Comparison of ENCODE assay signal across 13 mouse cellular contexts in the genomic region with DNA sequence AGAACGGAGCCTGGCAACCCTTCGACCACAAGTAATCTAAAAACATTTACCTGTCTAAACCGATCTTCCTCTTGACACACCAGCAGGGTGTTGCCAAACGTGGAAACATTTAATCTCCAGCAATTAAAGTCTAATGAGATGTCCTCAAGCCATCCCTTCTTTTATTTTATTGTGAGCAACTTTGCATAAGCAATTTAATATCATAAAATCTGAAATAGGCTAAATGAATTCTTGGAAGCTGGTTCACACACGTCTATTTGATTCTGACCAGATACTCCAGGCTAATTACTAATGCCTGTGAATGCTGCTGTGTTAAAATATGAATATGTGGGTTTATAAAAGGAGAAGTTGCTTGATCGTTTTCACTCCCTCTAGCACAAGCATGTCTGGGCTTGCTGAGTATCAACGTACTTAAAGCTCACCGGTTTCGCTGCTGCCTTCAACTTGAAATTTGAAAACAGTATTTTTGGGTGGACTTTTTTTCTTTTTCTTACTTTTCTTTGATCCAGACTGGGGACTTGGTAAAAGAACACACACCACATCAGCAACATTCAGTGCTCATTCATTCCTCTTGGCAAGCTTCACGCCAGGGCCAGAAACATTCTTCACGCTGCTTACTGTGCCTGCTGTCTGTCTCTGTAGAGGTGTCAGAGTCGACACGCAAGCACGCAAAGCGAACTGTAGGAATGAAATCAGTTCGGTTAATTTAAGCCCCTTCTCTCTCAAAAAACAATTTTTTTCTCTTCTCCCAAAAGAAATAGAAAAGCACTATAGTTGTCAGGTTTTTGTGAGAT.
DNase-seq lines count a peak whose midpoint lies in the region; TF ChIP-seq lines count a peak whose summit lies in the region.
"Had no signal": no experiment of that assay in that cellular context is flagged by ENCODE, and none has a peak within 500 bp of the region (broad histone marks: within the 10 kb centered on the region; RNA-seq: fewer than 3 reads in every experiment).

No protein-coding gene starts in this region.

- TF ChIP-seq POLR2A in brain, embryonic 14.5 days (IDR thresholded peaks at IDR 0.05; ENCODE audit: borderline replicate concordance, extremely low read depth, insufficient read depth, insufficient read length, poor library complexity, severe bottlenecking) = no peak

- TF ChIP-seq CTCF in brain, embryonic 14.5 days (IDR thresholded peaks at IDR 0.05; ENCODE audit: borderline replicate concordance, extremely low read depth, insufficient read depth, insufficient read length) = no peak

- peak; percentile 14 to 18 for DNase-seq in frontal cortex, adult 2 months (ENCODE audit: extremely low spot score in 1 of 2, low spot score in 1 of 2)
- no peak for DNase-seq in frontal cortex, postnatal 25 days (ENCODE audit: low spot score in 2 of 2)
- DNase-seq in layer of hippocampus, adult 9-11 months = peak; percentile 25
- no peak for DNase-seq in layer of hippocampus, adult 9-10 months (ENCODE audit: low spot score)
- peak; percentile 29 for DNase-seq in brain, embryonic 14.5 days (ENCODE audit: low read depth)
- peak; percentile 78 for DNase-seq in gonadal fat pad, adult 2 months (ENCODE audit: low read depth)
- no peak for DNase-seq in adrenal gland, postnatal 14 days
- DNase-seq in ovary, adult 18-20 months (ENCODE audit: low spot score) = no peak
- DNase-seq: adrenal gland, postnatal 25 days; cerebellum, adult 9-10 months; gastrocnemius, postnatal 36 days; kidney, postnatal 10 days; thymus, postnatal 14 days had no signal

Comparison
In these comparisons a context has a peak if more than half of its experiments do, and no peak if none do; other contexts are left out.
1. DNase-seq: peak in frontal cortex, adult 2 months (2 of 2), layer of hippocampus, adult 9-11 months (single experiment), brain, embryonic 14.5 days (single experiment) and gonadal fat pad, adult 2 months (single experiment); none in frontal cortex, postnatal 25 days (0 of 2), layer of hippocampus, adult 9-10 months (single experiment), adrenal gland, postnatal 14 days (single experiment) and ovary, adult 18-20 months (single experiment).